Mouse (Mus musculus) lung, embryonic 15.5 days (tissue): ENCODE measurements around the gene Bbx. TPM values are rescaled to one million over a fixed set of nuclear protein-coding genes. Genes with fewer than 3 reads are reported as not detected.

ENCODE experiments used
- ATAC-seq: fragments of 200-750 bp; cut with Nextera tagmentation; 2 replicates; pipeline ENCODE4 v1.8.0; 2017; ENCODE audit warnings: moderate number of reproducible peaks, borderline replicate concordance; ENCODE audit not compliant: low FRiP score, low TSS enrichment; ENCODE audit errors: extremely low read depth
- H3K27ac ChIP-seq: fragments of 300-500 bp; sonication (generic); 2 replicates; pipeline ENCODE4 v1.5.1; 2015; ENCODE audit warnings: moderate library complexity, mild to moderate bottlenecking, inconsistent platforms
- H3K27me3 ChIP-seq: fragments of 300-500 bp; sonication (generic); 2 replicates; pipeline ENCODE4 v1.6.1; 2015; ENCODE audit warnings: inconsistent platforms
- H3K36me3 ChIP-seq: fragments of 300-500 bp; sonication (generic); 2 replicates; pipeline ENCODE4 v1.6.1; 2015; ENCODE audit warnings: inconsistent platforms
- H3K4me1 ChIP-seq: fragments of 300-500 bp; sonication (generic); 2 replicates; pipeline ENCODE4 v1.6.1; 2015; ENCODE audit warnings: inconsistent platforms
- H3K4me2 ChIP-seq: fragments of 300-500 bp; sonication (generic); 2 replicates; pipeline ENCODE4 v1.6.1; 2015; ENCODE audit warnings: inconsistent platforms, mild to moderate bottlenecking, moderate library complexity
- H3K4me3 ChIP-seq: fragments of 300-500 bp; sonication (generic); 2 replicates; pipeline ENCODE4 v1.5.1; 2015; ENCODE audit warnings: mild to moderate bottlenecking, inconsistent platforms
- H3K9ac ChIP-seq: fragments of 300-500 bp; sonication (generic); 2 replicates; pipeline ENCODE4 v1.6.1; 2015; ENCODE audit warnings: inconsistent platforms
- H3K9me3 ChIP-seq: fragments of 300-500 bp; sonication (generic); 2 replicates; pipeline ENCODE4 v1.6.1; 2016; ENCODE audit warnings: inconsistent platforms
- WGBS: fragments of 180-500 bp; shearing (Covaris S2); methylation state at CpG from one replicate; pipeline ENCODE4 v1.1.7; 2015; 5-methylcytosine and 5-hydroxymethylcytosine counted together
- polyA plus RNA-seq: library from polyadenylated mRNA; unstranded; fragments of >200 nt; fragmentation: Nextera tagmentation; extraction: Ambion mirVana; gene quantifications from 2 replicates; pipeline ENCODE4 v1.2.1, GENCODE M21; 2015

The Bbx gene
- polyA plus RNA-seq, 1 experiment from 2014 or later = 48.3 TPM

DNA sequence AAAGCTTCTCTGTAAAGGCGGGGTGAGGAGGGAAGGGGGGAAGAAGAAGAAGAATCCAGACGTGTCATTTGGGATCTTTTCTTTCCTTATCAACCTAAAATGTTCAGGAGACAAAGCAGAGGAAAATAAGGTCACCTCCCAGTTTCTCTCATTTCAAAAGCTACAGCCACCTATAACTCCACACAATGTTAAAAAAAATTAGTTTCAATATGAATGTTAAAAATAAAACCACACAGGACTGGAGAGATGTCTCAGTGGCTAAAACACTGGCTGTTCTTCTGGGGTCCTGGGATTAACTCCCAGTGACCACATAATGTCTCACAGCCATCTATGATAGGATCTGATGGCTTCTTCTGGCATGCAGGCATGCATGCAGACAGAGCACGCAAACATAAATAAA lies 43.7 kb downstream of the Bbx start:
- H3K4me3 ChIP-seq = no peak overlapping the region
- H3K9me3 ChIP-seq = no peaks in the 10 kb centered on the region
- 62% methylated on average over 3 of the region's 3 CpGs for WGBS
- H3K4me1 ChIP-seq = no peaks in the 10 kb centered on the region
- no peaks in the 10 kb centered on the region for H3K27me3 ChIP-seq
- no peak overlapping the region for H3K4me2 ChIP-seq
- no peak overlapping the region for H3K9ac ChIP-seq
- no peak overlapping the region for H3K27ac ChIP-seq
- H3K36me3 ChIP-seq = no peaks in the 10 kb centered on the region
- ATAC-seq = no peak

DNA sequence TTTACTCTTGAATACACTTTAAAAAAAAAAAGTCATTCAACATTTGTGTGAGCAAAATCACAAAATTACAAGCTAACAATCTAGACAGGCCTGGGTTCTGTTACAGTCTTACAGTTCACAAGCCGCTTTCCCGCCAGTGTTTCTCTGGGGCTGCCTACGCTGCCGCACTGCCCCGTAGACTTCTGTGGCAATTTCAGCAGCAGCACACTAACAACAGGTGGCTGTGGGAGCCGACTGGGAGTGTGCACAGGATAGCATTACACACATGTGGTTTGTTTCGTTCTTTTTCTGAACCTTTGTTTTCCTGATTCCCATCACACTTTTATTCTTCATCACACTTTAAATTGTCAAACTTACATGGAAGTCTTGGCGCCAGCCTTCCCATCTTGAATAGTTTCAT lies 48.6 kb downstream of the Bbx start:
- no peak for ATAC-seq

DNA sequence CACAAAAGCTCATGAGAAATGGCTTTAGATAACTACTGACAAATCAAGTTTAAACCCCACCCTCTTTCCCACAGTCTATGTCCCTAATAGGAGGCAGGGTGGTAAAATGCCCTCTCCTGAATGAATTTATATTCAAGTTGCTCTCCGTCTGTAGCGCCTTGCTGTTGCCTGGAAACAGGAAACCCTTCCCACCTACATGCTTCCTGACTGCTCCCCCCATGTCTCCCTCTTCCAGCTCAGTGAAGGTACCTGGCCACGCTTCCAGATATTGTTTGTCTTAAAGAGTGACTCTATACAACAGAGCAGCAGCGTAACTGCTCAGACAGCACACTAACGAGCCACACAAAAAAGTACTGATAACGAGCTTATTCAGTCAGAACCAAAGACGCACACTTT lies 50.8 kb downstream of the Bbx start:
- H3K4me2 ChIP-seq = peak overlapping the region; percentile 40
- no peak overlapping the region for H3K9ac ChIP-seq
- no peak overlapping the region for H3K27ac ChIP-seq
- H3K36me3 ChIP-seq = no peaks in the 10 kb centered on the region
- no peak; the same call in 1 of the 2 replicates for ATAC-seq
- H3K27me3 ChIP-seq = no peaks in the 10 kb centered on the region
- no peak overlapping the region for H3K4me3 ChIP-seq
- H3K9me3 ChIP-seq = no peaks in the 10 kb centered on the region
- peaks cover 9% of the 10 kb centered on the region for H3K4me1 ChIP-seq
- 19% methylated on average over 7 of the region's 7 CpGs for WGBS

More for the DNA sequence above, 48.6 kb downstream of the Bbx start:
- Histone ChIP-seq H3K36me3 (no peaks in the 10 kb centered on the region), H3K27ac (no peak overlapping the region), H3K9me3 (no peaks in the 10 kb centered on the region), H3K9ac (no peak overlapping the region), H3K27me3 (no peaks in the 10 kb centered on the region), H3K4me3 (no peak overlapping the region), H3K4me2 (no peak overlapping the region), H3K4me1 (peaks cover 9% of the 10 kb centered on the region)
- WGBS = 89% methylated on average over 8 of the region's 8 CpGs

DNA sequence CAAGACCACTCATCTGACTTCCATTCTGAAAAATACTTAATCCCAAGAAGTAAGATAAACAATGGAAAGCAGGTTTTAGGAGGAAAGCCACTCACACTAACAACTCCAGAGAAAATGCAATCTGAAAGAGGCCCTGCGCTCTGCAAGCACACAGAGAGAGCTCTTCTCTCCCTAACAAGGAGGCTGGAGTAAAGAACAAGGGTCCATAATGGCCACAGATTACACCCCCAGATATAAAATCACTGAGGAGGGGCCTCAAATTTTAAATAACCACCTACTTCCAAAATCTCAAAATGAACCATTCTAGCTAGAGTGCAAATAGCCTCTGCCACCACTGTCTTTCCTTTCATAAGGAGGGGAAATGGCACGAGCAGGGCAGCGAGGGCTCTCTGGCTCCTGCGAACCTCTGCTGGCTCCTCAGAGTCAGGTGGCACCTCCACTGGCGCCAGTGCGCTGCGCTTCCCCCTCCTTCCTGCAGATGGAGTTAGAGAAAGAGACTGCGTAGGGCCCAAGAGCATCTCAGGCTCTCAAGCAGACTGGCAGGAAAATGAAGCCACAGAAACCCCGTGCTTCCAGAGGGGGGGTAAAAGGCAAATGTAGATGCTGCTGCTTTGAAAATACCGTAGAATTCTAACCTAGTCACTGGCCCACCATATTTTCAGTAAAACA lies 51.4 kb downstream of the Bbx start:
- H3K4me2 ChIP-seq = peak overlapping the region; percentile 40
- peaks cover 9% of the 10 kb centered on the region for H3K4me1 ChIP-seq
- no peaks in the 10 kb centered on the region for H3K27me3 ChIP-seq
- no peak overlapping the region for H3K9ac ChIP-seq
- WGBS = 35% methylated on average over 10 of the region's 10 CpGs
- H3K27ac ChIP-seq = no peak overlapping the region
- peak; percentile 59; the same call in 1 of the 2 replicates for ATAC-seq
- no peak overlapping the region for H3K4me3 ChIP-seq
- no peaks in the 10 kb centered on the region for H3K36me3 ChIP-seq
- no peaks in the 10 kb centered on the region for H3K9me3 ChIP-seq

DNA sequence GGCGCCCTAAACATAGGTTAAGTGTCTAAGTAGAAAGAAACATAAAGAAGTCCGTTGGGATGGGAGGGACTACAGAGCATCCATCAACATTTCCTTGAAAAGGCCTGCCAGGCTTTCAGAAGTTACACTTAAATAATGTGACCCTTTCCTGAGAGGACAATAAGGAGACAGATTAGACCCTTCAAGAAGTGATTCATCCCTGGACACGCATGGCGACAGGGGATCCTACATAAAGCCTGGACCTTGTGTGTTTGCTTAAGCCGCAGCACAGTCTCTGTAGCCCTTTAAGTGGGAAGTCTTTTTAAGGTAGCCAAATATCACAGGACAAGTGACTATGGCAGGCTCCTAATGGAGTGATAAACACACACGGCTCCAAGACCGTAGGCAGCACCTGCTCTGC lies 52.0 kb downstream of the Bbx start:
- H3K27me3 ChIP-seq = no peaks in the 10 kb centered on the region
- peak overlapping the region; percentile 40; the same call in 1 of the 2 replicates for H3K4me2 ChIP-seq
- no peaks in the 10 kb centered on the region for H3K9me3 ChIP-seq
- peaks cover 9% of the 10 kb centered on the region for H3K4me1 ChIP-seq
- no peak overlapping the region for H3K27ac ChIP-seq
- no peak overlapping the region for H3K9ac ChIP-seq
- H3K36me3 ChIP-seq = no peaks in the 10 kb centered on the region
- H3K4me3 ChIP-seq = no peak overlapping the region
- WGBS = 37% methylated on average over 7 of the region's 7 CpGs
- ATAC-seq = no peak

DNA sequence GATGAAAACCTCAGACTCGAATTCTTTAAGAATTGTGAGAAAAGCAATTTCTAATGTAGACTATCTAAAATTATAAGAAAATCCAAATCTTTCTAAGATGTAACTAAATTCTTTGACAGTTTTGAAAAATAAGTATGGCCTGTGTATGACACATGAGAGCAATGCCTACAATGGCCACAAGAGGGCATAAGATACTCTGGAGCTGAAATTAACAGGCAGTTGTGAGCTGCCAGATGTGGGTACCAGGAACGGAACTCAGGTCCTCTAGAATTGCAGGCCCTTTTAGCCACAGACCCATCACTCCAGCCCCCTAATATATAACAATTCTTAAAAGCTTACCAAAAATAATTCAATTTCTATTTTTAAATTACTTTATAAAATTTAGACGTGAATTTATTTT lies 57.6 kb downstream of the Bbx start:
- no peaks in the 10 kb centered on the region for H3K9me3 ChIP-seq
- H3K4me1 ChIP-seq = no peaks in the 10 kb centered on the region

DNA sequence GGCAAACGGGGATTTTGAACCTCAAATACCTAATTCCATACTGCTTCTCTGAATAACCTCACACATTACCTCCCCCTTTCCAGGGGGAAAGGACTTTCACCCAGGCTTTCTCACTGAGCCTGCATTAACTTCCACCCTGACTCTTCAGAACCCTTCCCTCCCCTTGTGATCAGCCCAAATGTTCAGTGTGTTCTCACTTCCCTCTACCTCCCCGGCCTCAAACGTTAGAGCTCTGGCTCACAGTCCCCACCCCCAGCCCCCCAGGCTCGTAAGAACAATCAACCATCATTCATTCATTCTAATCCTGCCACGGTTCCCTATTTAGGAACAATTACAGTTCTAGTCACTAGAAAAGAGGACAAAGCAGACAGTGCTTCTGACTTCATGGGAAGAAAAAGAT lies 58.5 kb downstream of the Bbx start:
- 44% methylated on average over 5 of the region's 5 CpGs for WGBS
- H3K27ac ChIP-seq = no peak overlapping the region
- no peak overlapping the region for H3K9ac ChIP-seq
- no peaks in the 10 kb centered on the region for H3K4me1 ChIP-seq
- H3K9me3 ChIP-seq = no peaks in the 10 kb centered on the region
- no peak overlapping the region for H3K4me2 ChIP-seq
- ATAC-seq = no peak
- H3K27me3 ChIP-seq = no peaks in the 10 kb centered on the region
- H3K36me3 ChIP-seq = no peaks in the 10 kb centered on the region
- H3K4me3 ChIP-seq = no peak overlapping the region

More for the DNA sequence above, 57.6 kb downstream of the Bbx start:
- Histone ChIP-seq H3K27ac (no peak overlapping the region), H3K4me2 (no peak overlapping the region), H3K4me3 (no peak overlapping the region), H3K27me3 (no peaks in the 10 kb centered on the region), H3K36me3 (no peaks in the 10 kb centered on the region), H3K9ac (no peak overlapping the region)
- ATAC-seq = no peak
- 87% methylated on average over 3 of the region's 3 CpGs for WGBS

DNA sequence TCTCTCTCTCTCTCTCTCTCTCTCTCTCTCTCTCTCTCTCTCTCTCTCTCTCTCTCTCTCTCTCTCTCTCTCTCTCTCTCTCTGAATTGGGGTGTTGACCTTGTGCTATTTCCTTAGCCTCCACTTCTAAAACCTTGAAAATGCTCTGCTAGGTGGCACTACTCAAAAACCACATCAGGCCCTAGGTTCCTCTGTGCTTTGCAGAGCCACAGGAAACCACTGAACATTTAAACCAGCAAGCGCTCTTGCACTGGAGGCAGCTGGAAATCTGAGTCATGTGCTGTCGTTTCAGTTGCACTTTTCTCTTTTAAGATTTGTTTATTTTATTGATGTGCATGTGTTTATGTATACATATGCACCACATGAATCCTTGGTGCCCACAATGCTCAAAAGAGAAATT lies 59.6 kb downstream of the Bbx start:
- no peaks in the 10 kb centered on the region for H3K36me3 ChIP-seq
- no peaks in the 10 kb centered on the region for H3K27me3 ChIP-seq
- no peaks in the 10 kb centered on the region for H3K9me3 ChIP-seq
- no peak overlapping the region for H3K27ac ChIP-seq
- no peak overlapping the region for H3K9ac ChIP-seq
- WGBS = 44% methylated on average over 2 of the region's 2 CpGs
- no peak overlapping the region for H3K4me2 ChIP-seq
- ATAC-seq = no peak
- H3K4me1 ChIP-seq = no peaks in the 10 kb centered on the region
- H3K4me3 ChIP-seq = no peak overlapping the region

DNA sequence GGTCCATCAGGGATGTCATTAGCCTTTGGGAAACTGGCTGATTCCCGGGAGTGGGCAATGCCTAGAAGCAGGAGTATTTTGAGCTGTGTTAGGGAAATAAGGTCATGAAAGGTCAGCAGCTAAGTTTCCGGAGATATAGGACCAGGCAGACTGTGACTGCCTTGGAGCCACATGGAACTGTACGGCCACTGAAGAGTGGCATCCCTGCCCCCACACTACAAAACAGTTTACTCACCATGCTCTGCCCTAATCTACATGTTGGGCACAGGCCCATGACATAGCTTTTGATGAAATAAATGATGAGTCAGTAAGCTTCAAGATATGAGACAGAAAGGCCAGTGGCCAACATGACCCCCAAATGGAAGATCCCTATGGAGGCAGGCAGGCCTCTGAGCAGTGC lies 60.7 kb downstream of the Bbx start:
- no peak for ATAC-seq
- H3K27ac ChIP-seq = no peak overlapping the region
- H3K4me1 ChIP-seq = no peaks in the 10 kb centered on the region
- no peak overlapping the region for H3K9ac ChIP-seq
- H3K27me3 ChIP-seq = no peaks in the 10 kb centered on the region
- WGBS = 50% methylated on average over 3 of the region's 3 CpGs
- no peak overlapping the region for H3K4me3 ChIP-seq
- no peaks in the 10 kb centered on the region for H3K9me3 ChIP-seq
- no peaks in the 10 kb centered on the region for H3K36me3 ChIP-seq
- no peak overlapping the region for H3K4me2 ChIP-seq

DNA sequence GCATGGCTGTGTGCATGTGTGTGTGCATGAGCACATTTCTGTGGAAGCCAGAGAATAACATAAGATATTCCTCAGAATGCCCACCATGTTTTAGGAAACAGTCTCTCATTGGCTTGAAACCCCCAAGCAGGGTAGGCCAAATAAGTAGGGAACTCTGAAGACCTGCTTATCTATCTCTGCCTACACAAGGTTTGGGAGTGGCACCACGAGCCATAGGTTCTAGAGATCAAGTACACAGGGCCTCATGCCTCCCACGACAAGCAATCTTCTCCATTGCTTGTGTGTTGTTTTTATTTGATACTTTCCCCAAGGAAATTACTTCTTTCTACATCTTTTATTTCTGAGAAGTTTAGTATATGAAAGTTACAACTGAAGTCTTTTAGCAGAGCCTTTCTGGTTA lies 61.8 kb downstream of the Bbx start:
- H3K27ac ChIP-seq = no peak overlapping the region
- H3K4me3 ChIP-seq = no peak overlapping the region
- no peak overlapping the region for H3K9ac ChIP-seq
- ATAC-seq = no peak
- H3K9me3 ChIP-seq = no peaks in the 10 kb centered on the region
- H3K4me2 ChIP-seq = no peak overlapping the region
- H3K4me1 ChIP-seq = no peaks in the 10 kb centered on the region
- H3K36me3 ChIP-seq = no peaks in the 10 kb centered on the region
- no peaks in the 10 kb centered on the region for H3K27me3 ChIP-seq
- 87% methylated on average over 2 of the region's 2 CpGs for WGBS

DNA sequence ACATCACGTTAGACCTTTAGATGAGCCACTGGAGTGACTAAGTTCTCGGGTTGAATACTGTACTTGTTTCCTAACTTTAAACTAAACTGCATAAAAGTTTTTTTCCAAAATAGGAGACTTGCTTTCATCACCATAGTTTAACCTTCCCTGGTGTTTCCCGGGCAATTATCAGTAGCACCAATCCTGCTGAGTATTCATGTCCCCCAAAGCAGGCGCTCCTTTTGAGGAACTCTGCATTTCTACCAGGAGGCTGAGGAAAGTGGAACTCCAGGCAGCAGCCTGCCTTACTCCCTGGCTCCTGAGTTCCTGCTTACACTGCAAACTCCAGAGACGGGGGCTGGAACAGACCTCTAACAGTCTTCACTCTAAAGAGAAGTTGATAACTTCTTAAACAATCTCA lies 65.6 kb downstream of the Bbx start:
- Histone ChIP-seq H3K27me3 (no peaks in the 10 kb centered on the region), H3K27ac (no peak overlapping the region), H3K4me3 (no peak overlapping the region), H3K9ac (no peak overlapping the region), H3K4me1 (peaks cover 13% of the 10 kb centered on the region; the same call in 1 of the 2 replicates), H3K9me3 (no peaks in the 10 kb centered on the region), H3K4me2 (no peak overlapping the region), H3K36me3 (no peaks in the 10 kb centered on the region)
- WGBS = 41% methylated on average over 5 of the region's 5 CpGs
- no peak for ATAC-seq

DNA sequence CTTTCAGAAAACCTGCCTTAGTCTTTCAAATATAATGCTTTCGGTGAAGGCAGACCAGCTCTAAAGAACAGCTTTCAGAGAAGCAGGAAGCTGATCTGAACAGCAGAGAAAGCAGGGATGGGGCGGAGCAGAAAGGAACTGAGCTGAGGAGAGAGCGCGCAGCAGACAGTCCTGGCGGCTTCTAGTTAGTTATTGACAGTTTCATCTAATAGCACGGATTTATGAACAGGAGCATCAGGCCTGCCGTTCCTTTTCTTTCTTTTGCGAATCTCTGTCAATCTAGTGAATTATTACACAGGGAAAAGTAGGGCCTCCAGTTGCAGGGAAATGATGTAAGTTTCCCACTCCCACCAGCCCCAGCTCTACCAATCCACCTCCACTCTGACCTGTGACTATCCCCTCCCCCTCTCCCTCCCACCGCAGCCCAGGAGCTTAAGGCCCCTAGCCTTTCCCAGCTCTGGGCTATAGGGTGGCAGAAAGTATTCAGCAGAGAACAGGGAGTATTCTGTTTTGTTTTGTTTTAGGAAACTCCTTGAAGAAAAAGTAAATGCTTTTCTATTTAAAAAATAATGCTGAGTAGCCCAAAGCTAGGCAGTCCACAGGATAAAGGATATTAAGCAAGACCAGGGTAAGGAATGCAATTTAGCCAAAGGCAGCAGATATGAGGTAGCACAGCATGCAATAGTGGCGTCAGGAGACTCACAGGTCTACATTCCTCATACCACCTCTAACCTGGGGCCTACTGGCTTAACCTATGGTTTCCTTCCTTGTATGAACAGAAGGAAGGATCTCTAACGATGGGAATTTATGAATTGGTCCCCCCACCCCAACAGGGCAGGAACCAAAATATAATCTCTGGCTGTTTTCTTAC lies 67.8 kb downstream of the Bbx start:
- no peaks in the 10 kb centered on the region for H3K36me3 ChIP-seq
- H3K4me2 ChIP-seq = peak overlapping the region; percentile 64
- H3K27me3 ChIP-seq = no peaks in the 10 kb centered on the region
- WGBS = 7% methylated on average over 11 of the region's 11 CpGs
- peak overlapping the region; percentile 45 for H3K4me3 ChIP-seq
- no peaks in the 10 kb centered on the region for H3K9me3 ChIP-seq
- peaks cover 13% of the 10 kb centered on the region; the same call in 1 of the 2 replicates for H3K4me1 ChIP-seq
- peak; percentile 90; the same call in 1 of the 2 replicates for ATAC-seq
- peak overlapping the region; percentile 79 for H3K27ac ChIP-seq
- H3K9ac ChIP-seq = peak overlapping the region; percentile 40
